Mouse (Mus musculus): ENCODE data around the gene Spsb1. TPM values are rescaled to one million over a fixed set of nuclear protein-coding genes. Genes with fewer than 3 reads are reported as not detected.

Spsb1 gene
- total RNA-seq, 2 experiments from 2014 or later = not detected

DNA sequence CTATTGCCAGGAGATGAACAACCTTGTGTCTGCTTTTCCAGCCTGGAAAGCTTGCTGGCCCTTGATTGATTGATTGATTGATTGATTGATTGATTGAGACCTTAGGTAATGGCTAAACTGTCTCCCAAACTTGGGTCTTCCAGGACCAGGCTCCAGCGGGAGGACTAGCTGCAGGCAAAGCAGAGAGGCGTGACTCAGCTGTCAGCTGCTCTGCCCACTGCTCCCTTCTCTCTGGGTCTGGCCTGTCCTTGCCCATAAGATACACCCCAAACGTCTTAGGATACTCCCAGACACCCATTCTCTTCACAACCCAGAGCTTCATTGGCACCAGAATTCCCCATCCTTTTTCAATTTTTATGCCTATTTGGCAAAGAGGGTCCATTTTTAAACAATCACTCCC lies 24.1 kb downstream of the Spsb1 start:
- no peak for ATAC-seq (replicated peaks; ENCODE audit: low FRiP score, poor library complexity, severe bottlenecking)

DNA sequence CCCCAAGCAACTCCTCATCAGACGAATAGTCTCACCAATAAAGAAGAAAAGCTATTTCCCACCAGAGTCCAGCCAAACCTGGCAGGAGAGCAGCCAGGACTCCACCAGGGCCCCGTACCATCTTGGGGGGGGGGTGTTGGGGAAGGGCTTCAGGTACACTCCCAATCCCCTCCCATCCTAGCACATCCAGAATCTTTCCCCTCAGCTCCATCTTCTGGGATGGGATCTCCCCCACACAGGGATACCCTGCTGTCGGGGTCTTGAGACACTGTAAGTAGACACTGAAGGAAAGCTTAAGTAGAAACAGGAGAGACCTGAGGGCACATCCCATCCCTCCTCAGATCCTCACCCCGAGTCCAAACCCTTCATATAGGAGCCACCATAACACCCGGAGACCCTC lies 31.8 kb downstream of the Spsb1 start:
- no peak for ATAC-seq (replicated peaks; ENCODE audit: low FRiP score, poor library complexity, severe bottlenecking)

DNA sequence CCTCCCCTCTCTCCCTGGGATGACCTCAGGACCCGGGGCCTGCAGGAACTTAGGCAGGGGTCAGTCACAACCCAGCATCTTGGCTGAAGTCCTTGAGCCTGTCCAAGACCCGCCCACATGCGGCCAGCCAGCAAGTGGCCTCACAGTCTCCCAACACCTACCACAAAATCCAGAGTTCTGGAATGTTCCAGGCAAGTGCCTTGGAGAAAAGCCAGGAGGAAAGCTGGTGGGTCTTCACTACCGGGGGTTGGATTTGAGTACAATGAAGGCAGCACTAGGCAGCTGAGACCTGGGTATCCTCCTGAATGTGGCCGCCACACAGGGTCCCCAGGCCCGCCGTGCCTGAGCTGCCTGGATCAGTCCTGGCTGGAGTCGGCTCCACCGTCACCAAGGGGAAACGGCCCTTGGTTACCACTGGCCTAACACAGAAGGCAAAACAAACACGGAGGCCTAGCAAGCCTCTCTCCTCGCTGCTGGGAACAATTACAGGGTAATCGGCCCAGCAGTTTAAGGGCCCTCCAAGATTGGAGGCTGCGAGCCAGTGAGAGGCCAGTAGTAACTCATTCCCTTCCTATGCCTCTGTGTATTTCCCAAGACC lies 32.6 kb downstream of the Spsb1 start:
- no peak for ATAC-seq (replicated peaks; ENCODE audit: low FRiP score, poor library complexity, severe bottlenecking)

DNA sequence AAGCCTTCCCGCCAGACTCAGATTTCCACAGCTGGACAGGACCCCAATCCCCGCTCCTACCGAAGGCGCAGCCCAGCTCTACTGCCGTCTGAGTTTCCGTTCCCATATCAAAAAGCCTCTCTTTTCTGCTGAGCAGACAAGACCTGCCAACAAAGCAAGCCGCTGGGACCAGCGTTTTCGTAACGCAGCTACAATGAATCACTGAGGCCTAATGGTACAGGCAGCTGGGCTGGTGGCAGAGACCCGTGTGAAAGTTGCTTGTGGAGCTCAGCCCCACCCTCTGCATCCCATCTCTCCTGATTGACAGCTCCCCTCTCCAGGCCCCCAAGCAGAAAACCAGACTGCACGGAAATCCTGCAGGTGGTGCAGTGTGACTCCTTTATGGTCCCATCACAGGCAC lies 34.0 kb downstream of the Spsb1 start:
- no peak for ATAC-seq (replicated peaks; ENCODE audit: low FRiP score, poor library complexity, severe bottlenecking)

DNA sequence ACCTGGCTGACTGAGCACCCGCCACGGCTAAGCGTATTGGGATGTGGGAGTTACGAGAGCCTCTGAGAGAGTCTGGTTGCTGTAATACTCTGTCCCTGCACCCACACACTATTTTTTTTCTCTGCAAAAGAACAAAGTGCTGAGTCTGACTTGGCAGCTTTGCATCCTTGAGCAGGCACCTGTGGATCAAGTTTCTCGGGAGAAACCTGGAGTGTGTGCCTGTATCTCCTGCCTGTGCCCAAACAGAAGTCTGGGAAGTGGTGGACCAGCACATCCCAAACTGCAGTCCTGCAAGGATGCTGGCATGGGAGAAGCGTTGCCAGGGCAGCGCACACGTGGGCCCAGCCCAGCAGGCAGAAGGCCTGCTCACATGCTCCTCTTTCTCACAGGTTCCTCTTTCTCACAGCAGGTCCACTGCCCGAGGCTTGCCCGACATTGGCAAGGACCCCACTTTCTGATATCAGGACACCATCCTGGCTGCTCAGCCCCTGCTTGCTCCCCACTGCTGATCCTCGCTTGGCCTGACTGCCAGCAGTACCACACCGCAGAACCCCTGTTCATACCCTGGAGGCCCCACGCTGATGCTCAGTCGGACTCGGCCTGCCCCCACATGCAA lies 36.3 kb downstream of the Spsb1 start:
- no peak for ATAC-seq (replicated peaks; ENCODE audit: low FRiP score, poor library complexity, severe bottlenecking)

DNA sequence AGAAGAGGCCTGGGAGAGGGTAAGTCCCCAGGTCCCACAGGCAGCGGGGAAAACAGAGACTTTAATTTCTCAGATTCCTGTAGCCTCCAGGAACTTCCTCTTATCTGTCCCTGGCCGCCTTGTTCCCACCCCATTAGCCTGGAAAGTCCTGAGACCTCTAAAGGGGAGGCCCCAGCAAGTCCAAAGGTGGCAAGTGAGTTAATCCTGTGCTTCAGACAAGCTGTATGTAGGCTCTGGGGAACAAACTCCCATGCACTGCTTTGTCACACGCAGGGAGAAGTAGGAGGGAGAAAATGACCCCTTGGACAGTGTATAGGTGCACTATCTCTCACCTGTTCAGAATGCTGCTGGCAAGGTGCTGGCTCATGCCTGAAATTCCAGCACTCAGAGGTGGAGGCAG lies 38.0 kb downstream of the Spsb1 start:
- no peak for ATAC-seq (replicated peaks; ENCODE audit: low FRiP score, poor library complexity, severe bottlenecking)

DNA sequence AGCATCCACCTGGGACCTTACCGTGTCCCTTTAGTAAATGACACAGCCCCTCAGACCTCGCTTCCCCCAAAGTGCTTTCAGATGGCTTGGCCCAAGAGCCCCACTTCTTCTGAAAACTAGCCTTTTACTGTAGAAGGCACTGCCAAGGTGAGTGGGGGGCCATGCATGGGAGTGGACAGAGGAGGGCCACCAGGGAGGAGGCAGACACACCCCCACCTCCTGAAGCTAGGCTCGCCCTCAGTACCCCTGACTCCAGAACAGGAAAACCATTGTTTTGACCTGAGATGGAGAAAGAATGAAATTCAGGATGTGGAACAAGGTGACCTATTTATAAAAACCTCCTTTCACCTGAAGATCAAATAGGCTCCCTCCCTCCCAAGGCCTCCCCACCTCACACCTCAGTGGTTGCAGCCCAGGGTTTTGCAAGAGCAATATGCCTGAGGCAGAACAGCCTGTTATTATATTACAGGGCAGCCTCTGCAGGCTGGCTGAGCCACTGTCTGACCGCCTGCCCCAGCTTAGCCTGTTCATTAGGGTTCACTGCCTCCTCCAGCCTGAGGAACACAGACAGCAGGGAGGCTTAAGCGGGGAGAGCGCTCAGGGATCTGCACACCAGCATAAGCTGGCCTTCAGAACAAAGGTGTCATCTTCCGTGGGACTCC lies 41.0 kb downstream of the Spsb1 start:
- ATAC-seq (replicated peaks; ENCODE audit: low FRiP score, poor library complexity, severe bottlenecking) = no peak

DNA sequence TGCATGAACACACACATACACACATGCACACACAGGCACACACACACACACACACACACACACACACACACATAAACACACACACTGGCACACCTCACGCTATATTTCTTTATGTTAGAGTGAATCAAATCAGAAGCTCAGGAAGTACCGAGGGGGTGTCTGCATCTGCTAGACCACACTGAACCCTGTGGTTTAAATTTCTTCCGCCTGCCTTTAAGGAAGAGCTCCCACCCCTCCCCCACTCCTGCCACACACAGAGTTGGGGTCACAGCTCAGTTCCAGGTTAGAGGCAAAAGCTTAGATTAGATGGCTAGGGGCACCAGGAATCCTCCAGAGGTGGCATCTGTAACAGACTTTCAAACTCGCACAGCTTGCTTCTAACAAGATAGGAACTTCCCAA lies 42.4 kb downstream of the Spsb1 start:
- no peak for ATAC-seq (replicated peaks; ENCODE audit: low FRiP score, poor library complexity, severe bottlenecking)

DNA sequence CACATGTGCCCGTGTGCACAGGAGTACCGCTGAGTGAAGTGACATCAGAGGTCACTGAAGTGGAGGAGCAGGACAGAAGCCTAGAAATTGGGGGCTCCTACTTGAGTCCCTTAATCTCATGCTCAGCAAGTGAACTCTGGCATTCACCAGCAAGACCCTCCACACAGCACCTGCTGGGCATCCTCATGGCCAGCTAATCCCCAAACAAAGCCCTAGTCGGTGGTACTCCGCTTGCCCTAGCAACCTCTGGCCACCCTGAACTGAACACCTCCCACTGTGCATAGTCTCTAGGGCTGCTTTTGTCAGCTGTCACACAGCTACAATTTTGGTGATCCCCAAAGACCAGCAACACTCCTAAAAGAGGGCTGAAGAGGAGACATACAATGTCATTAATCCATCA lies 44.3 kb downstream of the Spsb1 start:
- ATAC-seq (replicated peaks; ENCODE audit: low FRiP score, poor library complexity, severe bottlenecking) = no peak

DNA sequence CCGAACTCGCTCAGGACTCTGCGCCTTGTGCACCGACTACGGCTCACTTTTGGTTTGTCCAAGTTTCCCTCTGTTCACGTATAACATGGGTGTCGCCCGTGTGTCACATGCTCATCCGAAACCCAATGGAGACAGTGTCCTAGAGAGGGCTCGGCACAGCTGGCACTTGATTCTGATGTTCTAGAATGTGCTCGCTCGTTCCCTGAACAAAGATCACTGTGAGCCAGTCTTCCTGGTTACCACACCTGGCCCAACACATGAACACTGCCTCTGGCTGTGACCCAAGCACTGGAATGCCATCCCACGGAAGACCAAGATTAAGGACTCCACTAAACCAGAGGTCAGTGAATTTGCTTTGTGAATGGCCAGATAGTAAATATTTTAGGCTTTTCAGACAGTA lies 45.3 kb downstream of the Spsb1 start:
- ATAC-seq (replicated peaks; ENCODE audit: low FRiP score, poor library complexity, severe bottlenecking) = no peak

DNA sequence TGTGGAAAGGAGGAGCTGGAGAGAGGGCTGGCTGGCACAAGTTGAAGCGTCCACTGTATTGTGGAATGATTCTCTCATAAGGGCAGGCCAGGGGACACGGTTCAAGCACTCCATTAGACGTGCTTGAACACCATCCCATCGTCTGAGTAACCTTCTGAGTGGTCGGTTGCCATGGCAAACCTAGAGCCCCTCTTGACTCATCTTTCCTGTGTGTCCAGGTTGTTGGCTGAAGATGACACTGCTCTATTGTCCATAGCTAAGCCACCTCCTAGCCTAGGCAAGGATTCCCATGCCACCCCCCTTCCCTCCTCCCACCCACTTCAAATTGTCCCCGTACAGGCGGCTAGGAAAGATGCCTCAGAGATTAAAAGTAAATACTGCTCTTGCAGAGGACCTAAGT lies 45.9 kb downstream of the Spsb1 start:
- ATAC-seq (replicated peaks; ENCODE audit: low FRiP score, poor library complexity, severe bottlenecking) = no peak

DNA sequence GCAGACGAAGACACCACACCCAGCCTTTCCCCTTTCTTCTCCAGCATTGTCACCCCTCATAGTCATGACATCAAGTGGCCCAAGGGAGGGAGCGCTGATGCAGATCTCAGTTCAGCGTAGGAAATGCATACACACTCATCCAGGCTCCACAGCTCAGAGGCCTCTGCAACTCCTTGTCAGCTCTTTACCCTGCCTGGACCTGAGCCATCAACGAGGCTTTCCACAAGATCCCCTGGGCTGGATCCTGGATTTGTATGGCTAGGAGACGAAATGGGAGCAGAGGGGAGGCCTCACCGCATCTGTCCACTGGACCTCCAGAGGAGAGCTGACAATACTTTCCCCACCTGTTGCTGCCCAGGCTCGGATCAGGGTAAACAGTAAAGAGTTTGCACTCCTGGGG lies 47.2 kb downstream of the Spsb1 start:
- ATAC-seq (replicated peaks; ENCODE audit: low FRiP score, poor library complexity, severe bottlenecking) = no peak

DNA sequence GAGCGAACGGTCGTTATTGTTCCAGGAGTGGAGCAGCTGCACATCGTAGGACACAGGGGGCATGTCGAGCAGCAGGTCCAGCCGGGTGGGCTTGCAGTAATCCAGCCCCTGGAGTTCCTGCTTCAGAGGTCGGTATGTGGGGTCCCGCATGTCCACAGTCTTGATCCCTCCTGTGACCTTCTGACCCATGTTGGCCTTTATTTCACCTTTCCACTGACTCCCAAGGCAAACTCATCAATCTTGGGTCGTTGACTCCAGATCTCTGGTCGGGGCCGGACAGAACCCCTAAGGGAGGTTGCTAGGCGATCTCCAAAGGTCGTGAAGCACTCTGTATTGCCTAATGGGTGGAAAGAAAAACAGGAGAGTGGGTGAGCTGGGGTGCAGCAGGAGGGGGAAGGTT lies 47.9 kb downstream of the Spsb1 start:
- ATAC-seq (replicated peaks; ENCODE audit: low FRiP score, poor library complexity, severe bottlenecking) = no peak

DNA sequence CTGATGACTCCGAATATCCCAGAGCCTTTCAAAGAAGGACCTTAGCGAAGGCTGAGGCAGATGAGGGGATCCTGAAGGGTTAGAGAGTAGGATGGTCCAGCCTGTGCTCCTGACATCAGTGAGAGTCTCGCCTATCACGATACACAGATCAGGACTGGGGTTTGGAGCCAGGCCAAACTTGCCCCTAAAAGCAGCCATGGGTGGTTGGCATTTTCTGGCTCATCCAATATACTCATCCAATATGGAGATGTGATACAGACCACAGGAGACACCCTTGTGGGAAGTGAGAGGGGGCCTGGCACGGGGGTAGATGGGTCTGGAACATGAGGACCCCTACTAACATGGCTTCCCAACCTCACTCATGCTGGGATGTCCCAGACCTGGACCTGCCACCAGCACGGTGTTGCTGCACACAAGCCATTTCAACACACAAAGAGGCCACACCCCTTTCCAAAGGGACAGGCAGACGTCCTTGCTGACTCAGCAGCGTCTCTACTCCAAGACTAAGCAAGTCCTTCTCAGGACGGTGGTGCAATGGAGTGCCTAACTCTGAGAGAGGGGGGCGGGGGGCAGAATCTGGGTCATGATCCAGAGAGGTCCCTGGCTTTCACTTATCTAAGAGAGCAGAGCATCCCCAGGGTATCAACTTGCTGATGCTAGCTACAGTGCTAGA lies 49.4 kb downstream of the Spsb1 start:
- ATAC-seq (replicated peaks; ENCODE audit: low FRiP score, poor library complexity, severe bottlenecking) = no peak

DNA sequence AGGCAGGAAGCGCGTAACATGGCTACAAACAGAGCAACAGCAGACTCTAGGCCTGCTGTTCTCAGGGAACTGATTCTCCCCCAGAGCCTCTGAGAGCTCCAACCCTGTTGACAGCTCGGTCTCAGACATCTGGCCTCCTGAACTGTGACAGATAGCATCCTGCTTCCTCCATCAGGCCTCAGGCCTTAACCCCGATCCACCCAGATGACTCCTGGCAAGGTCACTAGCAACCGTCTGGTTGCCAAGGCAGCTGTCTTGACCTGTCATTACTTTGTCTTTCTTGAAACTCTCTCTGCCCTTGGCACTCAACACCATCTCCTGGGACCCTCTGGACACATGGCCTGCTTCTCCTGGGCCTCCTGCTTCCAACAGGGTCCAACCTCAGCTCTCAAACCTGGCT lies 51.8 kb downstream of the Spsb1 start:
- no peak for ATAC-seq (replicated peaks; ENCODE audit: low FRiP score, poor library complexity, severe bottlenecking)

DNA sequence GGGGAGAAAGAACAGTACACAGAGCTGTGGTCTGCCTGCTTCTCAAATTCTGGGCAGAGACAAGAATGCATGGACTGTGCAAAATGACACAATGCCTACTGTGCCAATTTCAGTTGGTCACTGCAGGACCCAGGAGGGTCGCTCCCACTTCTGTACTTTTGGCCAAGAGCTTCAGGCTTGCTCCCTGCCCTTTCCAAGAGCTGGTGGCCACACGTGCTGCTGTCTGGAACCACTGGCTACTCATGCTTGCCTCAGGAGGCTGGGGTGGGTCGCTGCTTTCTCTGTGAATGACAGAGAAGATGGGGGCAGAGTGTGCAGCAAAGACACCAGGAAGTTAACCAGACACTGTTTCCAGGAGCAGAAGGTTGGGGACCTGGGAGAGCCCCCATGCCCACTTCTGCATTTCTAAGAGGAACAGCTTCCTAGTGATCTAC lies 53.5 kb downstream of the Spsb1 start:
- no peak for ATAC-seq (replicated peaks; ENCODE audit: low FRiP score, poor library complexity, severe bottlenecking)

DNA sequence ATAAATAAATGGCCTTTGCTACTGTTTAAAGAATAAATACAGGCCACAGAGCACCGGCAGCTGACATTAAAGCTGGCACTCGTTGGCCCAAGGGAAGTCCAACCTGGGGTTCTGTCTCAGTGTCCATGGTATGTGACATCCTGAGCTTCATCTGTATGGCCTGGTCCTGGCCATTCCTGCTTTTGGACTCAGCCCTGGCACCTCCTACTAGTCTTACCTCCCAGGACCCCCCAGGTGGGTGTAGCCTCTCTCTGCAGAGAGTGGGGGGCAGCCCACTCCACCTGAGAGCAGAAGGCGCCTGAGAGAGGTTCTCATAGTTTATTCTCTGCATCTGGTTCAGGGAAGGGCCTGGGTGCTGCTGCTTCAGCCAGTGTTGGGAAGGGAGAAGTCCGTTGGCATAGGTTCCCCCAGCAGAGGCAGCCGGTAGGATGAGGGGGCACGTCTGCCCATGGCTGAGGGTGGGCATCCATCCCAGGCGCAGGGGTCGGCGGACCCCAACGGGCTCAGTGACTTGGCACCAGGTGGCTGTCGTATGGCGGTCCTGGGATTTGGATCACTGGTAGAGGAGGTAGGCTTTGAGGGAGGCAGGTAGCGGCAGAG lies 57.1 kb downstream of the Spsb1 start:
- ATAC-seq (replicated peaks; ENCODE audit: low FRiP score, poor library complexity, severe bottlenecking) = no peak

DNA sequence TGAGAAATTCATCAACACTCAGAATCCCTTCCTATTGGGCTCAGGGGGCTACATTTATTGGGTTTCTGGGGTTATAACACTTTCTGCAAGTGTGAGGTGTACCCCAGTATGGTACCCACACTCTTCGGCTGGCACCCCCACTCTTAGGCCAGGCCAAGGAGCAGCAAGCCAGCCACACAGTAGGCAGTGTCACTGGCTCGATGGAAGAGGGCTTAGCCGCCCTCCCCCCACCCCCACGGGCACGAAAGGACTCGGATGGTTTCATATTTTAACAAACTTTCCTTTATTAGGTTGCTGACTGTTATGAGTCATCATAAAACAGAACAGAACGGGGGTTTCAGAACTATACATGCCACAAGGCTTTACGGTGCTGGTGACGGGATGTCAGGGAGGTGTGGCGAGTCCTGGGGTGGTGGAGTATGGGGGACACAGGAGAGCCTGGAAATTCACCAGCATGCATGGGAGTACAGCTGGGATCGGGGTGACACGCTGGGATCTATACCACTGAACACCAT lies 58.8 kb downstream of the Spsb1 start:
- no peak for ATAC-seq (replicated peaks; ENCODE audit: low FRiP score, poor library complexity, severe bottlenecking)

DNA sequence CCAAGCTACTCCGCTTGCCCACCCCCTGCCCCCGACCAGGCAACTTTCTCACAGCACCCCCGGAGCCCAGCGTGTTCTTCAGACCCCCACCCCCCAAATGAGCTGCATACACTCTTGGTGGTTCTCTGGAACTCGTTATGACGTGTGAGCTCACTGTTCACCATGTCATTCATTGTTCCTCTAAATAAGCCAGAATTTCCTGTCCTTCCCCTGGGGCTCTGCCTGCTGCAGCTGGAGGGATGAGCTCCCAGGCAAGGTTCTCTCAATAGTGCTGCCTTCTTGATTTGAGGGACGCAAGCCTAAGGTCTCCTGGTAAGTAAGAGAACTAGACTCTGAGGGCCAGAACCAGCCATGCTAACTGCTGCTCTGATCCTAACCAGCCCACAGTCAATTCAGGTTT lies 59.6 kb downstream of the Spsb1 start:
- ATAC-seq (replicated peaks; ENCODE audit: low FRiP score, poor library complexity, severe bottlenecking) = no peak

DNA sequence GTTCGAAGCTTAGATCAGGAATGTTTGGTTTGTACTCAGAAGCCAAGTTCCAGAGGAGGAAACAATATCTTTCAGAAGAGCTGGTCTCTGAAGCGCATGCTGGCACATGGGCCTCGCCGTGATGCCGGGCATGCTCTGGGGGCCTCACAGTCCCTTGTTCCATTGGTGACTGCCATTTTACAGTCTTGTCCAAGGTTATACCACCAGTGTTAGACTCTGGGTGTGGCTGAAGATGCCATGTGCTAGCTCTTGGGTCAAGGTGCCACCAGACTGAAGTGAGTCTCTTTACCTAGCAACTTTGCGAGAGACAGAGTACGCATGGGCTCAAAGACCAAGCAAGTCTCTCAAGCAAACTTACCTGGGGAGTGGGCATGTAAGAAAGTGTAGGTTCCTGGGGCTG lies 60.5 kb downstream of the Spsb1 start:
- ATAC-seq (replicated peaks; ENCODE audit: low FRiP score, poor library complexity, severe bottlenecking) = no peak
